Mouse (Mus musculus) intestine, embryonic 14.5 days (tissue): ENCODE results near the gene Ctrc. TPM values are rescaled to one million over a fixed set of nuclear protein-coding genes. Genes with fewer than 3 reads are reported as not detected.
A peak's percentile ranks its signal among the peaks of the same experiment; 100 is the strongest.

Source experiments
- ATAC-seq: fragments of 200-750 bp; cut with Nextera tagmentation; replicated peaks from 2 replicates; pipeline ENCODE4 v1.8.0; 2017; ENCODE audit warnings: low read depth, moderate number of reproducible peaks, moderate TSS enrichment, moderate library complexity; ENCODE audit not compliant: low FRiP score, low TSS enrichment
- DNase-seq: peaks from one replicate; pipeline ENCODE4 v3.0.0-alpha.2; 2018; ENCODE audit warnings: low spot score
- H3K27ac ChIP-seq: fragments of 300-500 bp; sonication (generic); 2 replicates; pipeline ENCODE4 v1.5.1; 2014; ENCODE audit warnings: low read depth, mild to moderate bottlenecking, control low read depth
- H3K27me3 ChIP-seq: fragments of 300-500 bp; sonication (generic); replicated peaks from 2 replicates; pipeline ENCODE4 v1.6.1; 2014; ENCODE audit warnings: low read length, control low read depth; ENCODE audit not compliant: control insufficient read depth, insufficient read depth
- H3K36me3 ChIP-seq: fragments of 300-500 bp; sonication (generic); 2 replicates; pipeline ENCODE4 v1.6.1; 2014; ENCODE audit warnings: low read length, control low read depth; ENCODE audit not compliant: control insufficient read depth, insufficient read depth
- H3K4me1 ChIP-seq: fragments of 300-500 bp; sonication (generic); replicated peaks from 2 replicates; pipeline ENCODE4 v1.6.1; 2014; ENCODE audit warnings: low read length, control low read depth, mixed read lengths; ENCODE audit not compliant: control insufficient read depth, insufficient read depth
- H3K4me2 ChIP-seq: fragments of 300-500 bp; sonication (generic); 2 replicates; pipeline ENCODE4 v1.6.1; 2014; ENCODE audit warnings: low read length
- H3K4me3 ChIP-seq: fragments of 300-500 bp; sonication (generic); 2 replicates; pipeline ENCODE4 v1.5.1; 2014; ENCODE audit warnings: low read depth, low read length, control low read depth, mixed read lengths
- H3K9ac ChIP-seq: fragments of 300-500 bp; sonication (generic); 2 replicates; pipeline ENCODE4 v1.6.1; 2014; ENCODE audit warnings: mild to moderate bottlenecking, low read length
- H3K9me3 ChIP-seq: fragments of 300-500 bp; sonication (generic); 2 replicates; pipeline ENCODE4 v1.6.1; 2016; ENCODE audit warnings: low read length, control low read depth; ENCODE audit not compliant: control insufficient read depth
- WGBS: fragments of 180-500 bp; shearing (Covaris S2); extraction: QIAGEN DNeasy Blood & Tissue Kit; methylation state at CpG from one replicate; pipeline ENCODE4 v1.1.7; 2014; 5-methylcytosine and 5-hydroxymethylcytosine counted together
- polyA plus RNA-seq: library from polyadenylated mRNA; unstranded; fragments of >200 nt; fragmentation: Nextera tagmentation; extraction: Ambion mirVana; gene quantifications from 2 replicates; pipeline ENCODE4 v1.2.1, GENCODE M21; 2014

Ctrc gene
- polyA plus RNA-seq, 1 experiment from 2014 or later: not detected

DNA sequence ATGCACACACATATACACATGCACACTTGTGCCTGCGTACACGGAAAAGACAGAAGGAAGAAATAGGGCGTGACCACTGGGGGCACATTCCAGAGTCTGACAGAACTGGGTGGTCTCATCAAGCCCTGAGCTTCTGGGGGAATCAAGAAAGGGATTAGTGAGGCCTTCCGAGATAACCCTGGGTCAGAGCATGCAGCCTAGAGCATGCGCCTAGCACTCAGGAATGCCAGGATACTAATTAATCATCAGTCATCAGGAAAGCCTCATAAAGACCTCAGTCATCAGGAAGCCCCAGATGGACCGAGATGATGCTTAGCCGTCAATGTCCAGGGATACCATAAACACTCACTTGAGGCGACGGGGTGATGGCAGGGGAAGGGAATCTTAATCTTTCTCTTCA, 33.7 kb upstream of the Ctrc start:
- Histone ChIP-seq H3K27me3 (no peaks in the 10 kb centered on the region), H3K4me2 (no peak overlapping the region), H3K9ac (no peak overlapping the region), H3K36me3 (no peaks in the 10 kb centered on the region), H3K9me3 (no peaks in the 10 kb centered on the region), H3K4me1 (peaks cover 12% of the 10 kb centered on the region), H3K4me3 (no peak overlapping the region), H3K27ac (no peak overlapping the region)
- 27% methylated on average over 9 of the region's 9 CpGs for WGBS
- DNase-seq: no peak
- no peak for ATAC-seq

DNA sequence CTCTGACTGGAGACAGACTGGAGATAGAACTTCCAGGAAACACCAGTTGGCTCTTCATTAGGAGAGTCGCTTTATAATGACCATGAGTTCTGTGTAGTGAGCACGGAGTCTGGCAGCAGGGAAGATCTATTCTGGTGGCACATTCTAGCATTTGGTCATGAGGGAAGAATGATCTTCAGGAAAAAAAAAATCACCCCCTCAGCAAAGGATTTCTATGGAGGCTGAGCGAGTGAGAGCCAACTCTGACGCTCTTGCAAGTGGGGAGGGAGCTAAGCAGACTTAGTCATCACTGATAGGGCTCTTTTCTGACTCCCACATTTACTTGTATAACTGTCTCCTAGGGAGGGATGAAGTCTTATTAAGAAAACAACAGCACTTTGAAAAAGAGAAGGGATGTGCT, 32.9 kb upstream of the Ctrc start:
- WGBS: 50% methylated on average over 4 of the region's 4 CpGs
- no peak overlapping the region for H3K9ac ChIP-seq
- ATAC-seq: no peak
- no peaks in the 10 kb centered on the region for H3K27me3 ChIP-seq
- H3K27ac ChIP-seq: no peak overlapping the region
- H3K4me2 ChIP-seq: no peak overlapping the region
- H3K4me3 ChIP-seq: no peak overlapping the region
- H3K9me3 ChIP-seq: no peaks in the 10 kb centered on the region
- no peak for DNase-seq
- peaks cover 12% of the 10 kb centered on the region for H3K4me1 ChIP-seq
- no peaks in the 10 kb centered on the region for H3K36me3 ChIP-seq

DNA sequence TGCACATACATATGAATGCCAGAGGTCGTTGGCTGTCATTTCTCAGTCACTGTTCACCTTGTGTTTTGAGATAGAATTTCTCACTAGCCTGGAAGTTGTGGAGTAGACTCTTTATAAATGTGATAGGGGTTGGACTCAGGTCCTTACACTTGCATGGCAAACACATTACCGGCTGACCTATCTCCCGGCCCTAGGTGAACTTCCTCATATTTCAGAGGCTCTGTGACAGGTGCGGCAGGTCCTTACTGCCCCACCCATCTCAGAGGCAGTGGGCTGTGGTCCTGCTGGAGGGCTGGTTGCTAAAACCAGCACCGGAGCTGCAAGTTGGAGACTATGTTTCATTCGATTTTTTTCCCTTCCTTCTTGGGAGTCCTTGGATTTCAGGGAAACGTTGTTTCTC, 32.5 kb upstream of the Ctrc start:
- Histone ChIP-seq H3K4me2 (no peak overlapping the region), H3K4me3 (no peak overlapping the region), H3K9ac (no peak overlapping the region), H3K27ac (no peak overlapping the region), H3K9me3 (no peaks in the 10 kb centered on the region), H3K4me1 (peaks cover 12% of the 10 kb centered on the region), H3K27me3 (no peaks in the 10 kb centered on the region), H3K36me3 (no peaks in the 10 kb centered on the region)
- WGBS: 48% methylated on average over 7 of the region's 7 CpGs
- DNase-seq (no peak), ATAC-seq (no peak)

DNA sequence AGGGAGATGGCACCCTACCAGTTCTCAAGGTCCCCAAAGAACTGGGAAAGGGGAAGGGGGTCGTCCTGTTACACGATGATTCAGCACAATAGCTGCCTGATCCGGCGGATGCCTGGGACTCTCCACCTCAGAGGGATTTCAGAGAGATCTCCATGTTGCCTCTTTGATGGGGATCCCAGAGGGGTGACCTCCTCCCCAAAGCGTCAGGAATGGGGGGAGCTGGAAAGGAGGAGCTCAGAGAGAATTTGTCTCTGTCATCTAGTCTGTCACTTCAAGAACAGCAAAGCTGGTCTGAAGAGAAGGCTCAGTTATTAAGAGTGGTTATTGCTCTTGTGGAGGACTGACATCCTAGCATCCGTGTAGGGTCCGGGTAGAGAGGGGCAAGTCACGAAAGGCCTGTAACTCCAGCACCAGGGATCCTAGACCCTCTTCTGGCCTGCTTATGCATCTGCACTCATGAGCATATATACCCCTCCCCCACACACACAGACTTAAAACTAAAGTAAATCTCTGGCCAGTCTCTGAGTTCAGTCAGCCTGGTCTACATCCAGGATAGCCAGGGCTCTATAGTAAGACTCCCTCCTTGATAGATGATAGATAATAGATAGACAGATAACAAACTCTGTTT, 29.4 kb upstream of the Ctrc start:
- Histone ChIP-seq H3K9ac (no peak overlapping the region), H3K4me1 (peaks cover 31% of the 10 kb centered on the region), H3K27ac (no peak overlapping the region), H3K36me3 (peaks cover 6% of the 10 kb centered on the region; the same call in 1 of the 2 replicates), H3K9me3 (no peaks in the 10 kb centered on the region), H3K27me3 (no peaks in the 10 kb centered on the region), H3K4me3 (no peak overlapping the region), H3K4me2 (peak overlapping the region; percentile 94)
- WGBS: 15% methylated on average over 8 of the region's 8 CpGs
- ATAC-seq (no peak; the same call in 1 of the 2 replicates), DNase-seq (no peak)

DNA sequence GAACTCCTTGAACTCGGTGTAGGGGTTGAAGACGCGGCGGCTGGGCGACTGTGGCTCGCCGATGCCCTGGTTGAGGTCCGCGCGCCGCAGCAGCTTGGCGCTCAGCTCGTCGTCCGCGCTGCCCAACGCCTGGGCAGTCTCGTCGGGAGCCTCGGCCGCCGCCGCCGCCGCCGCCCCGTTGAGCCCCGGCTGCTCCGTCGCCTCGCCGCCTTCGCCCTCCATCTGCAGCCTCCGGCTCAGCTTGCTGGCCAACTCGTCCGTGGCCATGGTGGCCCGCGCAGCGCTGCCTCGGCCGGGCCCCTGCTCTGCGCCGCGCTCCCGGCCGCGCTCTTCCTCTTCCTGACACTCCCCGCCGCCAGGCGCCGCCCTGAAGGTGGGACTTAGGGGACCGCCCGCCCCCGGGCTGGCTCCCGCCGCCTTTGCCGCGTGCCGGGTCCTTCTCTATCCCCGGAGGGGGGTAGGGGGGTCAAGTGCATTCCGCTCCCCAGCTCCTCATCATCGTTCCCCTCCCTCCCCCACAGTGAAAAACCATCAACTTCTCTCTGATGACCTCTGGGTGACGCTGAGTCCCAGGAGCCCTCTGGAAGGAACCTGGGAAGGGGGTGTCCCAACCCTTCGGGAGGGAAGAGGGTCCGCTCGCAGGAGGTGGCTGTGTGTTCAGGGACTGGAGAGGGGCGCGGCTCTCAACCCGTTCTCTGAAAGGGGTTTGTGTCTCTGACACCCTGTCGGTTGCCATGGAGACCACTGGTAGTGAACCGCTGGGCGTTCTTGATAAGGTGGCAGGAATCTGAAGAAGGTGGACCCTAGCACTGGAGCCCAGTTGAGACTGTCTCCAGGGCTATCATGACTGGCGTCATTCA, 28.7 kb upstream of the Ctrc start, which contains the start of gene Efhd2:
TSS of gene Efhd2 (minus strand) at position 320 of the 860 bp plus-strand sequence.
- Histone ChIP-seq H3K4me1 (peaks cover 35% of the 10 kb centered on the region), H3K9ac (peak within 1 kb of the TSS; percentile 72), H3K36me3 (peaks cover 10% of the 10 kb centered on the region; the same call in 1 of the 2 replicates), H3K4me3 (peak within 1 kb of the TSS; percentile 78), H3K27me3 (no peaks in the 10 kb centered on the region), H3K4me2 (peak within 1 kb of the TSS; percentile 94), H3K27ac (peak within 1 kb of the TSS; percentile 51; the same call in 1 of the 2 replicates), H3K9me3 (no peaks in the 10 kb centered on the region)
- WGBS: under 1% methylated on average over 73 of the region's 73 CpGs
- peak; percentile 88 for DNase-seq
- ATAC-seq: peak; percentile 83

DNA sequence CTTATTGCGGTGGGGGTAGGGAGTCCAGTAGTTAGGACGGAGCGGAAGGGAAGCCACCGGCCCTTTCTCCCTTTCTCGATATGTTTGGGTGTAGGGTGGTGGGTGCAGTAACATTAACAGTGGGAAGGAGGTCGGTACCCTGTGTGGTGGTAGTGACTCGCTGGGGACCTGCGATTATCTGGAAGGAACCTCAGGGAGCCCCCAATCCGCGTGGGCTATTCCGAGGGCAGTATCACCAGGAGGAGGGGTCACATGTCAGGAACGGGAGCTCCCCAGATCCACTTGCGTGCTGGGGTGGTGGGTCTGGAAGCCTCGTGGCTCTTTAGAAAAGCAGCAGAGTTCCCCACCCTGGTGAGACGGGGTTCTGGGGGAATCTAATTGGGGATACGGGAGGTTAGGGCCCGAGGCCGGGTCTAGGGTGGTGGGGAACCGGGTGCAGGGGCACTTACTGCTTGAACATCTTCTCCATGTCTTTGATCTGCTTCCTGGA, 28.0 kb upstream of the Ctrc start:
- Histone ChIP-seq H3K4me3 (peak overlapping the region; percentile 78), H3K27me3 (no peaks in the 10 kb centered on the region), H3K9me3 (no peaks in the 10 kb centered on the region), H3K4me2 (peak overlapping the region; percentile 94), H3K9ac (peak overlapping the region; percentile 72), H3K36me3 (peaks cover 11% of the 10 kb centered on the region; the same call in 1 of the 2 replicates), H3K27ac (no peak overlapping the region), H3K4me1 (peaks cover 38% of the 10 kb centered on the region)
- DNase-seq (peak; percentile 82), ATAC-seq (peak; percentile 3)
- WGBS: under 1% methylated on average over 19 of the region's 19 CpGs

DNA sequence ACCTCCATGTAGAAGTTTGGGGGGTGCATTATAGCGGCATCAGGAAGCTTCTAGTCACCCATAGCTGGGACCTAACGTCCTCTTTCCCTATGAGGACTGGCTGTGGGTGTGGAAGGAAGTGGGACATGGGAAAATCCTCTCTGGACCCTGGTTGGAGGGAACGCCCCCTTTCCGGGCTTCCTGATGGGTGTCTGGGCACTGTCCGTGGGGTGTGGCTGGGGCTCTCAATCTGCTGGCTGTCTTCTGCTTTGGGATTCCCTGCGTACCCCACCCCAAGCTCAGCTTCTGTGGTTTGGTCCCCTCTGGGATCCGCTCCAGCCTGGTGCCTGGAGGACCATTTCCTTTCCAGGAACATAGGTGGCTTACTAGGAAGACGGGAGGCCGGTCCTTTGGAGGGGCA, 26.8 kb upstream of the Ctrc start:
- Histone ChIP-seq H3K9ac (peak overlapping the region; percentile 27; the same call in 1 of the 2 replicates), H3K9me3 (no peaks in the 10 kb centered on the region), H3K27ac (no peak overlapping the region), H3K4me2 (peak overlapping the region; percentile 94), H3K27me3 (no peaks in the 10 kb centered on the region), H3K4me3 (peak overlapping the region; percentile 78), H3K36me3 (peaks cover 15% of the 10 kb centered on the region; the same call in 1 of the 2 replicates), H3K4me1 (peaks cover 44% of the 10 kb centered on the region)
- ATAC-seq (no peak), DNase-seq (no peak)
- 75% methylated on average over 9 of the region's 9 CpGs for WGBS

DNA sequence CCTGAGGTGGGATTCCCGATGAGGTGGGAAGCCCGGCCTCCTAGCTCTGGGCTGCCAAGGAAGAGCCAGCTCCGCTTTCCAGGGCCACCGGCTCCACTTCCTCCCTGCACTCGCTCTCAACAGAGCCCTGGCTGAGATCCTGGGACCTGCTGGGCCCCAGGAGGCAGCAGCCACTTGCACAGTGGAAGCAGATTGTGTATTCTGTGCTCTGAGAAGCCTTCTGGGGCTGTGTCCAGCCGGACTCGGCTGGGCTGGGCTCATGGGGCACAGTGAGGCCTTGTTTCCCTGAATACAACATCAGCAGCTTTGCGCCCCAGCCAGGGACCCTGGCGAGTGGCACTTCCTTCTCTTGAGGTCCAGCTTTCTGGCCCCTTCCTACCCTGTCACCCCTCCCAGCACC, 25.8 kb upstream of the Ctrc start:
- H3K9me3 ChIP-seq: no peaks in the 10 kb centered on the region
- ATAC-seq (no peak), DNase-seq (no peak)
- peaks cover 54% of the 10 kb centered on the region for H3K4me1 ChIP-seq
- peaks cover 15% of the 10 kb centered on the region; the same call in 1 of the 2 replicates for H3K36me3 ChIP-seq
- no peaks in the 10 kb centered on the region for H3K27me3 ChIP-seq
- H3K9ac ChIP-seq: 0 out of 2 replicates have a peak overlapping the region, but pooled peaks have one; percentile 18
- H3K4me3 ChIP-seq: no peak overlapping the region
- peak overlapping the region; percentile 18; the same call in 1 of the 2 replicates for H3K27ac ChIP-seq
- 61% methylated on average over 9 of the region's 9 CpGs for WGBS
- H3K4me2 ChIP-seq: peak overlapping the region; percentile 94
